Mouse (Mus musculus): Measurements from ENCODE around the gene Egfl7.
A peak's percentile ranks its signal among the peaks of the same experiment; 100 is the strongest.

The Egfl7 gene

DNA sequence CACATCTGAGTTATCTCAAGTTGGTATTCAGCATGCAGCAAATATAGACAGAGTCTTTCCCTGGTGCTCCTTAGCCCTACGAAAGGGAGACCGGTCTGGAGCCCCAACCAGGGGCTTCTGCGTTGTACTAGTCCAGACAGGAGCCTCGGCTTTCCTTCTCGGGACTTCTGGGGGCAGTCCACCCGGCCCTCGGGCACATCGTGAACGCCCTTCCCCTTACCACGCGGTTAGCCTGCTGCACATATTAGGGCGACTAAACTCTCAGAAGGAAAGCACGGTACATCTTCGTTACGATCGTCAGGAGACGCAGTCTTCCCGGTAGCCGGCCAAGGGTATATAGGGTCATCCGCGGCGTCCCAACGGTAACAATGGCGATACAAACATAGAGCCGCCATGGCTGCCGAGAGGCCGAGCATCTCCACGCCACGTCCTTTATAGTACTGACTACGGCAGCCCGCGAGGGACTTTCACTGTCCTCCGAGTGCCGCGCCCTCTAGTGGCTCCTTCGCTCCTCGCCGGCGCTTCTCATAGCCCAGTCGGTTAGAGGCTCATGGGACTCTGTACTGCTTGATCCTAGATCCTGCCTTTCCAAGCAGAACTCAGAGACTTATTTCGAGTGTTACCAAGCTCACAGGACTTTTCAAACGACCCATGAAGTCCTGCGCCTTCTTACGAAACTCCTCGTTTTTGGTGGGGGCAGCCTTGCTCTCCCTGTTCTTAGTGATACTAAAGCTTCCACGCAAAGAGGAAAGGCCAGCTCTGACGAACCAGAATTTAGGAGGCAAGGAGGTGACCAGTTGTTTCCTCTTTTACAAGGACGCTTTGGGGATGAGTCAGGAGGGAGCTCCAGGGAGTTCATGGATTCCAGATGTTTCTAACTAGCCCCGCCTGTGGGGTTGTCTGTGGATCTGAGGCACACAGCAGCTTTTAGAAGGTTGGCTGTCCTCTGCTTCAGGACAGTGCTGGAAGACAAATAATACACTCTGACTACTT, 60.3 kb downstream of the Egfl7 start:
- DNase-seq (ENCODE audit: low spot score) = peak; percentile 99

DNA sequence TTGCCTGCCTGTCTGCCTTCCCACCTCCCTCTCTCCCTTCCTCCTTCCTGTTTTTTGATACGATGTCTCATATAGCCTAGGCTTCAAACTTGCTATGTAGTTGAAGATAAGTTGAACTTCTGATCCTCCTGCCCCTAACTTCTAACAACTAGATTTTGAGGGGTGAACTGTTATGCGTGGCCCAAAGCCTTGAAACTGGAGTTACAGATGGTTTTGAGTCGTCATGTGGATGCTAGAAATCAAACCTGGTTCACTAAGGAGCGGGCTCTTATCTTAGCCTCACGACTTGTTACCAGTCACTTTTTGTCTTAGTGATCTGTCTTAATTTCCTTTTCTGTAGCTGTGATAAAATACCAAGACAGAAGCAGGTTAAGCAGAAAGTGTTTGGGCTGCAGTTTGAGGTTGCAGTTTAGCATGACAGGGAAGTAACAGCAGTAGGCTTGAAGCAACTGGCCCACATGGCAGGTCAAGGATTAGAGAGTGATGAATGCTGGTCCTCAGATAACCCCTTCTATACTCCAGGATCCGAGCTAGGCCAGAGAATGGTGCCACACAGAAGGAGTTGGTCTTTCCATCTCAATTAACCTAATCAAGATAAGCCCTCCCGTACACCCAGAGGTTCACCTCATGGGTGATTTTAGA, 61.3 kb downstream of the Egfl7 start:
- DNase-seq (ENCODE audit: low spot score) = no peak
